Mouse (Mus musculus): ENCODE measurements around the gene Dscaml1. TPM values are rescaled to one million over a fixed set of nuclear protein-coding genes. Genes with fewer than 3 reads are reported as not detected.
A peak's percentile ranks its signal among the peaks of the same experiment; 100 is the strongest.

Dscaml1 gene
- polyA plus RNA-seq, 1 experiment from 2014 or later, result 0.83 TPM

GRCm38 (mm10) chr9:45430698-45430959, 4.2 kb downstream of the Dscaml1 start:
- H3K9me3 ChIP-seq, result no peaks in the 10 kb centered on the region
- H3K36me3 ChIP-seq, result no peaks in the 10 kb centered on the region
- H3K4me2 ChIP-seq, result peak overlapping the region; percentile 84
- H3K4me3 ChIP-seq (replicated peaks), result peak overlapping the region; percentile 44
- ATAC-seq (ENCODE audit: insufficient number of reproducible peaks, insufficient read depth, low FRiP score, low TSS enrichment, low read depth), result no peak
- H3K4me1 ChIP-seq (replicated peaks), result peaks cover 15% of the 10 kb centered on the region
- peaks cover 90% of the 10 kb centered on the region for H3K27me3 ChIP-seq
- peak overlapping the region; percentile 51 for H3K9ac ChIP-seq (replicated peaks)
- H3K27ac ChIP-seq, result no peak overlapping the region
- 4% methylated on average over 17 of the region's 17 CpGs for WGBS

GRCm38 (mm10) chr9:45431150-45431549, 4.7 kb downstream of the Dscaml1 start:
- H3K9ac ChIP-seq (replicated peaks), result peak overlapping the region; percentile 51; the same call in 1 of the 2 replicates
- no peak for ATAC-seq (ENCODE audit: insufficient number of reproducible peaks, insufficient read depth, low FRiP score, low TSS enrichment, low read depth)
- H3K4me2 ChIP-seq, result peak overlapping the region; percentile 84
- H3K4me1 ChIP-seq (replicated peaks), result peaks cover 15% of the 10 kb centered on the region
- H3K4me3 ChIP-seq (replicated peaks), result peak overlapping the region; percentile 44
- no peak overlapping the region for H3K27ac ChIP-seq
- WGBS, result 5% methylated on average over 26 of the region's 26 CpGs
- no peaks in the 10 kb centered on the region for H3K36me3 ChIP-seq
- H3K9me3 ChIP-seq, result no peaks in the 10 kb centered on the region
- peaks cover 87% of the 10 kb centered on the region for H3K27me3 ChIP-seq

GRCm38 (mm10) chr9:45432639-45433038, 6.2 kb downstream of the Dscaml1 start:
- H3K4me2 ChIP-seq, result no peak overlapping the region
- no peak overlapping the region for H3K9ac ChIP-seq (replicated peaks)
- no peak overlapping the region for H3K4me3 ChIP-seq (replicated peaks)
- WGBS, result 63% methylated on average over 12 of the region's 12 CpGs
- H3K27me3 ChIP-seq, result peaks cover 73% of the 10 kb centered on the region
- H3K9me3 ChIP-seq, result no peaks in the 10 kb centered on the region
- no peaks in the 10 kb centered on the region for H3K36me3 ChIP-seq
- no peak overlapping the region for H3K27ac ChIP-seq
- peaks cover 15% of the 10 kb centered on the region for H3K4me1 ChIP-seq (replicated peaks)
- no peak for ATAC-seq (ENCODE audit: insufficient number of reproducible peaks, insufficient read depth, low FRiP score, low TSS enrichment, low read depth)

GRCm38 (mm10) chr9:45433119-45433518, 6.7 kb downstream of the Dscaml1 start:
- no peak overlapping the region for H3K4me2 ChIP-seq
- H3K36me3 ChIP-seq, result no peaks in the 10 kb centered on the region
- H3K9ac ChIP-seq (replicated peaks), result no peak overlapping the region
- no peak for ATAC-seq (ENCODE audit: insufficient number of reproducible peaks, insufficient read depth, low FRiP score, low TSS enrichment, low read depth)
- H3K9me3 ChIP-seq, result no peaks in the 10 kb centered on the region
- H3K4me1 ChIP-seq (replicated peaks), result peaks cover 15% of the 10 kb centered on the region
- peaks cover 68% of the 10 kb centered on the region for H3K27me3 ChIP-seq
- no peak overlapping the region for H3K4me3 ChIP-seq (replicated peaks)
- no peak overlapping the region for H3K27ac ChIP-seq
- 68% methylated on average over 9 of the region's 9 CpGs for WGBS

- Histone ChIP-seq H3K27me3 (peaks cover 64% of the 10 kb centered on the region), H3K27ac (no peak overlapping the region), H3K4me2 (no peak overlapping the region), H3K9me3 (no peaks in the 10 kb centered on the region), H3K36me3 (no peaks in the 10 kb centered on the region), H3K4me1 (replicated peaks) (peaks cover 15% of the 10 kb centered on the region), H3K4me3 (replicated peaks) (no peak overlapping the region), H3K9ac (replicated peaks) (no peak overlapping the region)
- WGBS, result 75% methylated on average over 2 of the region's 2 CpGs
- no peak for ATAC-seq (ENCODE audit: insufficient number of reproducible peaks, insufficient read depth, low FRiP score, low TSS enrichment, low read depth)
Measured at GRCm38 (mm10) chr9:45434171-45434570, 7.7 kb downstream of the Dscaml1 start.

- no peak overlapping the region for H3K27ac ChIP-seq
- H3K9ac ChIP-seq (replicated peaks), result no peak overlapping the region
- peaks cover 52% of the 10 kb centered on the region for H3K27me3 ChIP-seq
- no peak for ATAC-seq (ENCODE audit: insufficient number of reproducible peaks, insufficient read depth, low FRiP score, low TSS enrichment, low read depth)
- no peaks in the 10 kb centered on the region for H3K36me3 ChIP-seq
- H3K4me3 ChIP-seq (replicated peaks), result no peak overlapping the region
- WGBS, result 74% methylated on average over 4 of the region's 4 CpGs
- H3K4me2 ChIP-seq, result no peak overlapping the region
- no peaks in the 10 kb centered on the region for H3K4me1 ChIP-seq (replicated peaks)
- H3K9me3 ChIP-seq, result no peaks in the 10 kb centered on the region
Measured at GRCm38 (mm10) chr9:45439025-45439424, 12.6 kb downstream of the Dscaml1 start.

- 79% methylated on average over 16 of the region's 16 CpGs for WGBS
- no peak overlapping the region for H3K9ac ChIP-seq (replicated peaks)
- no peak for ATAC-seq (ENCODE audit: insufficient number of reproducible peaks, insufficient read depth, low FRiP score, low TSS enrichment, low read depth)
- H3K4me2 ChIP-seq, result no peak overlapping the region
- no peak overlapping the region for H3K27ac ChIP-seq
- H3K4me1 ChIP-seq (replicated peaks), result peaks cover 4% of the 10 kb centered on the region
- H3K36me3 ChIP-seq, result no peaks in the 10 kb centered on the region
- no peaks in the 10 kb centered on the region for H3K9me3 ChIP-seq
- peaks cover 47% of the 10 kb centered on the region for H3K27me3 ChIP-seq
- no peak overlapping the region for H3K4me3 ChIP-seq (replicated peaks)
Measured at GRCm38 (mm10) chr9:45440083-45440784, 13.8 kb downstream of the Dscaml1 start.

GRCm38 (mm10) chr9:45444251-45444798, 17.9 kb downstream of the Dscaml1 start:
- Histone ChIP-seq H3K9me3 (no peaks in the 10 kb centered on the region), H3K4me3 (replicated peaks) (no peak overlapping the region), H3K36me3 (no peaks in the 10 kb centered on the region), H3K27ac (no peak overlapping the region), H3K9ac (replicated peaks) (no peak overlapping the region), H3K4me2 (no peak overlapping the region), H3K4me1 (replicated peaks) (peaks cover 23% of the 10 kb centered on the region), H3K27me3 (peaks cover 59% of the 10 kb centered on the region)
- 85% methylated on average over 5 of the region's 5 CpGs for WGBS
- ATAC-seq (ENCODE audit: insufficient number of reproducible peaks, insufficient read depth, low FRiP score, low TSS enrichment, low read depth), result no peak

GRCm38 (mm10) chr9:45449658-45450057, 23.2 kb downstream of the Dscaml1 start:
- 81% methylated on average over 4 of the region's 4 CpGs for WGBS
- ATAC-seq (ENCODE audit: insufficient number of reproducible peaks, insufficient read depth, low FRiP score, low TSS enrichment, low read depth), result no peak
- H3K9ac ChIP-seq (replicated peaks), result no peak overlapping the region
- no peak overlapping the region for H3K27ac ChIP-seq
- H3K36me3 ChIP-seq, result no peaks in the 10 kb centered on the region
- no peak overlapping the region for H3K4me3 ChIP-seq (replicated peaks)
- H3K4me1 ChIP-seq (replicated peaks), result peaks cover 23% of the 10 kb centered on the region
- H3K9me3 ChIP-seq, result no peaks in the 10 kb centered on the region
- peaks cover 36% of the 10 kb centered on the region for H3K27me3 ChIP-seq
- no peak overlapping the region for H3K4me2 ChIP-seq

- Histone ChIP-seq H3K9ac (replicated peaks) (no peak overlapping the region), H3K9me3 (no peaks in the 10 kb centered on the region), H3K4me2 (no peak overlapping the region), H3K27ac (no peak overlapping the region), H3K4me3 (replicated peaks) (no peak overlapping the region), H3K36me3 (no peaks in the 10 kb centered on the region), H3K27me3 (peaks cover 36% of the 10 kb centered on the region), H3K4me1 (replicated peaks) (peaks cover 10% of the 10 kb centered on the region)
- WGBS, result 87% methylated on average over 4 of the region's 4 CpGs
- no peak for ATAC-seq (ENCODE audit: insufficient number of reproducible peaks, insufficient read depth, low FRiP score, low TSS enrichment, low read depth)
Measured at GRCm38 (mm10) chr9:45451346-45451745, 24.9 kb downstream of the Dscaml1 start.

- Histone ChIP-seq H3K9ac (replicated peaks) (no peak overlapping the region), H3K4me1 (replicated peaks) (peaks cover 7% of the 10 kb centered on the region), H3K4me2 (no peak overlapping the region), H3K27ac (no peak overlapping the region), H3K9me3 (no peaks in the 10 kb centered on the region), H3K36me3 (no peaks in the 10 kb centered on the region), H3K4me3 (replicated peaks) (no peak overlapping the region), H3K27me3 (peaks cover 16% of the 10 kb centered on the region; the same call in 1 of the 2 replicates)
- WGBS, result 84% methylated on average over 10 of the region's 10 CpGs
- ATAC-seq (ENCODE audit: insufficient number of reproducible peaks, insufficient read depth, low FRiP score, low TSS enrichment, low read depth), result no peak
Measured at GRCm38 (mm10) chr9:45454032-45454431, 27.6 kb downstream of the Dscaml1 start.
